Mouse (Mus musculus): ENCODE measurements around the gene Col5a1. TPM values are rescaled to one million over a fixed set of nuclear protein-coding genes. Genes with fewer than 3 reads are reported as not detected.

Gene Col5a1
- total and polyA plus RNA-seq, 3 experiments = 31.1 to 75.5 TPM; not detected in 1

DNA sequence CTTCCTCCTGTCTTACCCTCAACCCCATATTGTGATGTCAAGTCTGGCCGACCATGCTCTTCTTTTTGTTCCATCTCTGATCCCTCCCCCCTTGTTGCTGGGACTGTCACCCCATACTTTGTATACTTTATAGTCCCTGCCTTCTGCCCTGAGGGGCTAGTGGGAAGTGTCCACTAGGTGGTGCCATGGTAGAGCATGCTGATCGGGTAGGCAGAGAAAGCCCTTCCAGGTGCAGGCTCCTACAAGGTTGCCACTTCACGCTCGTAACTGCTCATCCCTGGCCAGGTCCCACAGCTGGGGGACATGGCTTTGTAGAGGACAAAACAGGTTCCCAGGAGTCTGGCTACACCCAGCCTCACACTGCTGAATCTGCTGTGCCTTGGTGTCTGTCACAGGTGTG, 29.5 kb downstream of the Col5a1 start:
- H3K36me3 ChIP-seq (ENCODE audit: control insufficient read depth in 1 of 2, insufficient read depth in 2 of 2, low read length in 2 of 2) = no peaks in the 10 kb centered on the region
- no peaks in the 10 kb centered on the region for H3K79me2 ChIP-seq (ENCODE audit: control insufficient read depth, insufficient read depth, low read length, poor library complexity)
- no peaks in the 10 kb centered on the region for H3K27me3 ChIP-seq (ENCODE audit: control insufficient read depth in 1 of 2, insufficient read depth in 2 of 2, low read length in 2 of 2)
- H3K4me1 ChIP-seq (ENCODE audit: control insufficient read depth in 1 of 2, insufficient read depth in 2 of 2, low read length in 2 of 2) = no peaks in the 10 kb centered on the region
- no peaks in the 10 kb centered on the region for H3K9me3 ChIP-seq (replicated peaks; ENCODE audit: insufficient read depth, low read length)
- peak; percentile 79 for TF ChIP-seq SMC3 (IDR thresholded peaks at IDR 0.05; ENCODE audit: low read depth, low read length)
- no peak for TF ChIP-seq ZNF384 (IDR thresholded peaks at IDR 0.05; ENCODE audit: low read depth, low read length)
- no peak for TF ChIP-seq GATA1 (IDR thresholded peaks at IDR 0.05; ENCODE audit: low read depth, low read length)
- TF ChIP-seq ZMIZ1 (IDR thresholded peaks at IDR 0.05; ENCODE audit: low read depth, low read length) = no peak
- no peak for TF ChIP-seq HCFC1 (IDR thresholded peaks at IDR 0.05; ENCODE audit: low read depth, low read length)
- peak; percentile 75 to 80 (median 76) for TF ChIP-seq CTCF (IDR thresholded peaks at IDR 0.05 in 2 of 3, conservative IDR thresholded peaks at IDR 0.05 in 1 of 3; ENCODE audit: control insufficient read depth in 1 of 3, insufficient read depth in 1 of 3, low read depth in 2 of 3, low read length in 3 of 3, poor library complexity in 1 of 3, severe bottlenecking in 1 of 3)
- TF ChIP-seq TAL1 (IDR thresholded peaks at IDR 0.05; ENCODE audit: low read length) = no peak
- no peak for TF ChIP-seq MAX (IDR thresholded peaks at IDR 0.05; ENCODE audit: low read length)
- no peak for TF ChIP-seq KAT2A (conservative IDR thresholded peaks at IDR 0.05; ENCODE audit: low read depth, low read length)
- no peak for TF ChIP-seq JUND (IDR thresholded peaks at IDR 0.05; ENCODE audit: low read depth, low read length)
- no peak for TF ChIP-seq MEF2A (IDR thresholded peaks at IDR 0.05; ENCODE audit: extremely low read depth, insufficient replicate concordance, low read depth, low read length, poor library complexity, severe bottlenecking)
- no peak for TF ChIP-seq ELF1 (IDR thresholded peaks at IDR 0.05; ENCODE audit: low read depth, low read length)
- TF ChIP-seq RAD21 (IDR thresholded peaks at IDR 0.05; ENCODE audit: low read depth, low read length) = peak; percentile 79
- no peak for TF ChIP-seq MYB (IDR thresholded peaks at IDR 0.05; ENCODE audit: low read depth, low read length)
- TF ChIP-seq TBP (IDR thresholded peaks at IDR 0.05; ENCODE audit: low read depth, low read length) = no peak
- TF ChIP-seq POLR2AphosphoS2 (IDR thresholded peaks at IDR 0.05; ENCODE audit: low read length) = no peak
- no peak for TF ChIP-seq MXI1 (IDR thresholded peaks at IDR 0.05; ENCODE audit: low read depth, low read length)
- no peak for TF ChIP-seq RCOR1 (IDR thresholded peaks at IDR 0.05; ENCODE audit: low read depth, low read length)
- TF ChIP-seq MYC (IDR thresholded peaks at IDR 0.05; ENCODE audit: low read depth, low read length) = no peak
- no peak for TF ChIP-seq BHLHE40 (IDR thresholded peaks at IDR 0.05; ENCODE audit: borderline replicate concordance, low read depth, low read length)
- TF ChIP-seq ZC3H11A (IDR thresholded peaks at IDR 0.05; ENCODE audit: low read depth, low read length) = peak; percentile 47
- TF ChIP-seq UBTF (IDR thresholded peaks at IDR 0.05; ENCODE audit: borderline replicate concordance, insufficient read depth, low read depth, low read length) = no peak
- TF ChIP-seq ETS1 (IDR thresholded peaks at IDR 0.05; ENCODE audit: low read depth, low read length) = no peak
- no peak for TF ChIP-seq TCF12 (IDR thresholded peaks at IDR 0.05; ENCODE audit: low read depth, low read length)
- H3K4me3 ChIP-seq (ENCODE audit: control insufficient read depth in 1 of 2, insufficient read depth in 1 of 2, low read depth in 2 of 2, low read length in 2 of 2) = no peak overlapping the region
- no peak overlapping the region for H3K27ac ChIP-seq (ENCODE audit: control insufficient read depth, low read depth, low read length)
- no peak overlapping the region for H3K9ac ChIP-seq (ENCODE audit: control insufficient read depth, low read depth, low read length, poor library complexity, severe bottlenecking)
- peak; percentile 46 for DNase-seq (ENCODE audit: low read depth, low spot score)
